Mouse (Mus musculus) embryonic facial prominence, embryonic 12.5 days (tissue): ENCODE results near the gene Eva1a. TPM values are rescaled to one million over a fixed set of nuclear protein-coding genes. Genes with fewer than 3 reads are reported as not detected.

ENCODE experiments used
- ATAC-seq: fragments of 200-750 bp; cut with Nextera tagmentation; 2 replicates; pipeline ENCODE4 v1.8.0; 2017; ENCODE audit not compliant: insufficient number of reproducible peaks, insufficient read depth, low FRiP score, low TSS enrichment
- H3K27ac ChIP-seq: fragments of 300-500 bp; sonication (generic); 2 replicates; pipeline ENCODE4 v1.5.1; 2016; ENCODE audit warnings: mild to moderate bottlenecking
- H3K27me3 ChIP-seq: fragments of 300-500 bp; sonication (generic); 2 replicates; pipeline ENCODE4 v1.6.1; 2016; ENCODE audit warnings: mild to moderate bottlenecking, moderate library complexity
- H3K36me3 ChIP-seq: fragments of 300-500 bp; sonication (generic); 2 replicates; pipeline ENCODE4 v1.6.1; 2016; ENCODE audit warnings: mild to moderate bottlenecking
- H3K4me1 ChIP-seq: fragments of 300-500 bp; sonication (generic); 2 replicates; pipeline ENCODE4 v1.6.1; 2016
- H3K4me2 ChIP-seq: fragments of 300-500 bp; sonication (generic); replicated peaks from 2 replicates; pipeline ENCODE4 v1.6.1; 2016; ENCODE audit warnings: mild to moderate bottlenecking, moderate library complexity
- H3K4me3 ChIP-seq: fragments of 300-500 bp; sonication (generic); 2 replicates; pipeline ENCODE4 v1.5.1; 2016; ENCODE audit warnings: mild to moderate bottlenecking
- H3K9ac ChIP-seq: fragments of 300-500 bp; sonication (generic); 2 replicates; pipeline ENCODE4 v1.6.1; 2016; ENCODE audit warnings: mild to moderate bottlenecking, moderate library complexity
- H3K9me3 ChIP-seq: fragments of 300-500 bp; sonication (generic); 2 replicates; pipeline ENCODE4 v1.6.1; 2016; ENCODE audit warnings: mild to moderate bottlenecking, moderate library complexity
- WGBS: fragments of 180-500 bp; shearing (Covaris S2); methylation state at CpG from one replicate; pipeline ENCODE4 v1.1.7; 2016; 5-methylcytosine and 5-hydroxymethylcytosine counted together
- polyA plus RNA-seq: library from polyadenylated mRNA; unstranded; fragments of >200 nt; fragmentation: Nextera tagmentation; extraction: Ambion mirVana; gene quantifications from 2 replicates; pipeline ENCODE4 v1.2.1, GENCODE M21; 2016

Eva1a gene
- polyA plus RNA-seq, 1 experiment from 2014 or later = 14.5 TPM

- Histone ChIP-seq H3K4me2 (no peak overlapping the region), H3K4me1 (no peaks in the 10 kb centered on the region), H3K9me3 (no peaks in the 10 kb centered on the region), H3K4me3 (no peak overlapping the region), H3K9ac (no peak overlapping the region), H3K27me3 (no peaks in the 10 kb centered on the region), H3K36me3 (no peaks in the 10 kb centered on the region), H3K27ac (no peak overlapping the region)
- ATAC-seq = no peak
- 57% methylated on average over 9 of the region's 9 CpGs for WGBS
These were observed 88.9 kb downstream of the Eva1a start for GRCm38 (mm10) chr6:82129630-82130217.

- Histone ChIP-seq H3K36me3 (no peaks in the 10 kb centered on the region), H3K4me1 (no peaks in the 10 kb centered on the region), H3K27me3 (no peaks in the 10 kb centered on the region), H3K4me3 (no peak overlapping the region), H3K9me3 (no peaks in the 10 kb centered on the region), H3K9ac (no peak overlapping the region), H3K4me2 (no peak overlapping the region), H3K27ac (no peak overlapping the region)
- ATAC-seq = no peak
- 73% methylated on average over 13 of the region's 13 CpGs for WGBS
These were observed 92.2 kb downstream of the Eva1a start for GRCm38 (mm10) chr6:82132876-82133591.

- no peak for ATAC-seq
- 74% methylated on average over 7 of the region's 7 CpGs for WGBS
- H3K27ac ChIP-seq = no peak overlapping the region
- H3K27me3 ChIP-seq = no peaks in the 10 kb centered on the region
- no peak overlapping the region for H3K9ac ChIP-seq
- no peak overlapping the region for H3K4me3 ChIP-seq
- no peaks in the 10 kb centered on the region for H3K4me1 ChIP-seq
- H3K36me3 ChIP-seq = no peaks in the 10 kb centered on the region
- no peak overlapping the region for H3K4me2 ChIP-seq
- H3K9me3 ChIP-seq = no peaks in the 10 kb centered on the region
These were observed 92.7 kb downstream of the Eva1a start for GRCm38 (mm10) chr6:82133592-82133978.

GRCm38 (mm10) chr6:82135959-82136712, 95.3 kb downstream of the Eva1a start:
- WGBS = 62% methylated on average over 13 of the region's 13 CpGs
- no peak overlapping the region for H3K4me2 ChIP-seq

More at GRCm38 (mm10) chr6:82135959-82136712, 95.3 kb downstream of the Eva1a start:
- Histone ChIP-seq H3K36me3 (no peaks in the 10 kb centered on the region), H3K9me3 (0 out of 2 replicates have a peak, but pooled peaks cover 3% of the 10 kb centered on the region), H3K4me3 (no peak overlapping the region), H3K9ac (no peak overlapping the region), H3K4me1 (no peaks in the 10 kb centered on the region), H3K27me3 (no peaks in the 10 kb centered on the region), H3K27ac (no peak overlapping the region)
- ATAC-seq = no peak

Other genes with a start within 250 kb of the Eva1a start
- 20.9 and 23.4 TPM in 2 replicates for gene Gcfc2, start 117.4 kb upstream of the Eva1a start, polyA plus RNA-seq
- 51.0 and 57.0 TPM in 2 replicates for gene Mrpl19, start 75.1 kb upstream of the Eva1a start, polyA plus RNA-seq